Mouse (Mus musculus) forebrain, embryonic 11.5 days (tissue): ENCODE results near the gene Rbbp5. TPM values are rescaled to one million over a fixed set of nuclear protein-coding genes. Genes with fewer than 3 reads are reported as not detected.

Source experiments
- ATAC-seq: fragments of 200-750 bp; cut with Nextera tagmentation; replicated peaks from 2 replicates; pipeline ENCODE4 v1.8.0; 2017; ENCODE audit warnings: moderate TSS enrichment; ENCODE audit not compliant: low FRiP score
- DNase-seq: peaks from one replicate; pipeline ENCODE4 v3.0.0-alpha.2; 2017; ENCODE audit warnings: low spot score
- H3K27ac ChIP-seq: fragments of 300-500 bp; sonication (generic); 2 replicates; pipeline ENCODE4 v1.5.1; 2014; ENCODE audit warnings: low read depth, low read length
- H3K27me3 ChIP-seq: fragments of 300-500 bp; sonication (generic); 2 replicates; pipeline ENCODE4 v1.6.1; 2014; ENCODE audit warnings: mild to moderate bottlenecking, low read length, mixed read lengths; ENCODE audit not compliant: control insufficient read depth, insufficient read depth
- H3K36me3 ChIP-seq: fragments of 300-500 bp; sonication (generic); 2 replicates; pipeline ENCODE4 v1.6.1; 2014; ENCODE audit warnings: mild to moderate bottlenecking, low read length, moderate library complexity, mixed read lengths; ENCODE audit not compliant: control insufficient read depth, insufficient read depth
- H3K4me1 ChIP-seq: fragments of 300-500 bp; sonication (generic); replicated peaks from 2 replicates; pipeline ENCODE4 v1.6.1; 2014; ENCODE audit warnings: low read length, mixed read lengths; ENCODE audit not compliant: control insufficient read depth, insufficient read depth
- H3K4me2 ChIP-seq: fragments of 300-500 bp; sonication (generic); 2 replicates; pipeline ENCODE4 v1.6.1; 2014; ENCODE audit warnings: low read depth, mild to moderate bottlenecking, low read length, moderate library complexity, mixed read lengths; ENCODE audit not compliant: severe bottlenecking
- H3K4me3 ChIP-seq: fragments of 300-500 bp; sonication (generic); 2 replicates; pipeline ENCODE4 v1.5.1; 2014; ENCODE audit warnings: low read depth, low read length
- H3K9ac ChIP-seq: fragments of 300-500 bp; sonication (generic); 2 replicates; pipeline ENCODE4 v1.6.1; 2014; ENCODE audit warnings: low read length
- H3K9me3 ChIP-seq: fragments of 300-500 bp; sonication (generic); 2 replicates; pipeline ENCODE4 v1.6.1; 2016; ENCODE audit warnings: low read length, mixed read lengths; ENCODE audit not compliant: control insufficient read depth
- WGBS: fragments of 180-500 bp; shearing (Covaris S2); extraction: QIAGEN DNeasy Blood & Tissue Kit; methylation state at CpG from one replicate; pipeline ENCODE4 v1.1.7; 2014; 5-methylcytosine and 5-hydroxymethylcytosine counted together
- polyA plus RNA-seq: library from polyadenylated mRNA; unstranded; fragments of >200 nt; fragmentation: Nextera tagmentation; extraction: Ambion mirVana; gene quantifications from 2 replicates; pipeline ENCODE4 v1.2.1, GENCODE M21; 2014

Rbbp5 gene
- polyA plus RNA-seq, 1 experiment from 2014 or later: 67.3 TPM

DNA sequence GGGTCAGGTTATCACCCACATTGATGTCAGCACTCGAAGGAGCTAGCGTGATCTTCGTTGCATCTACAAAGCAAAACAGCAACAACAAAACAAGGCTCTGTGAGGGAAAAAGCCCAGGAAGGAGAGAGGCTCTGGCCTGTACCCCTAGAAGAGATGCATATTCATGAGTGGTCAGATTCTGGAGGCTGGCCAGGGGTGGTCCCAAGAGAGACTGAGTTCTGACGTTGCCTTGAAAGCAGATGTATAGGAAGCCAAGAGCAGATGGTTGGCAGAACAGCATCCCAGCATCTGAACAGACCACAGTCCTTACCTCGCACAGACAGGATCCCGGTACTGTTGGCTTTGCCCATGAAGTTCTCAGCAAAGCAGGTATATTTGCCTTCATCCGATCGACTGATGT lies 45.9 kb downstream of the Rbbp5 start:
- no peak overlapping the region for H3K27ac ChIP-seq
- no peaks in the 10 kb centered on the region for H3K36me3 ChIP-seq
- H3K4me2 ChIP-seq: no peak overlapping the region
- no peak overlapping the region for H3K9ac ChIP-seq
- H3K4me3 ChIP-seq: no peak overlapping the region
- WGBS: 90% methylated on average over 8 of the region's 8 CpGs
- H3K9me3 ChIP-seq: no peaks in the 10 kb centered on the region
- no peaks in the 10 kb centered on the region for H3K27me3 ChIP-seq
- DNase-seq (no peak), ATAC-seq (no peak)
- H3K4me1 ChIP-seq: 0 out of 2 replicates have a peak, but pooled peaks cover 4% of the 10 kb centered on the region

DNA sequence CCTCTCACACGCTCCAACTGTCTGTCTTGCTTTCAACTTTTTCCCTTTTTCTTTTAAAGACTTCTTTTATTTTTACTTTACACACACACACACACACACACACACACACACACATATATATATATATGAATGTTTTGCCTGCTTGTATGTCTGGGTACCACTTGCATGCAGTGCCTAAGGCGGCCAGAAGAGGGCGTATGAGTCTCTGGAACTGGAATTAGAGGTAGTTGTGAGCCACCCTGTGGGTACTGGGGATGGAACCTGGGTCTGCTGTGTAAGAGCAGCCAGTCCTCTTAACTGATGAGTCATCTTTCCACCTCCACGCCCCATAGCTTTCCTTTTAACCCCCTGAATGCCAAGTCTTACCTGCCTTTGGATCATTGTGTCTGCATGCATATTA lies 46.8 kb downstream of the Rbbp5 start:
- no peaks in the 10 kb centered on the region for H3K27me3 ChIP-seq
- no peaks in the 10 kb centered on the region for H3K36me3 ChIP-seq
- DNase-seq: peak; percentile 65
- no peaks in the 10 kb centered on the region for H3K9me3 ChIP-seq
- WGBS: 31% methylated on average over 4 of the region's 4 CpGs
- no peak overlapping the region for H3K4me3 ChIP-seq
- 0 out of 2 replicates have a peak, but pooled peaks cover 4% of the 10 kb centered on the region for H3K4me1 ChIP-seq
- no peak overlapping the region for H3K27ac ChIP-seq
- ATAC-seq: no peak
- H3K9ac ChIP-seq: no peak overlapping the region
- no peak overlapping the region for H3K4me2 ChIP-seq

DNA sequence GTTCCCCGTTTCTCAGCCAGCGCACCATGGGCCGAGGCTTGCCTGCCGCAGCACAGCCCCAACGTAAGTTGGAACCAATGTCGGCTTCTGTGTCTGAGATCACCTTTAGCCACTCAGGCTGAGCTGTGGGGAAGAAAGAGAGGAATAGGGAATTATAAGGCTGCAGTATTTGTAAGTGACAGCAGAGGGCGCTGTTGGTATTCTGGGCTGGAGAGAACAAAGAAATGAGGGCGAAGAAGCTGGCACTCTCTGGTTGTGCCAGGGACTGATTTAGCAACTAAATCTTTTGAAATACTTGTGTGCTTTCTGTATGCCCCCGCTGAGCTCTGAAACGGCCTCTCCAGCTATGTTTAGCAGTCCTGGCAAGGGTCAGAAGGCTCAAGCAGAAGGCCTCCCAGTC lies 48.7 kb downstream of the Rbbp5 start:
- Histone ChIP-seq H3K27me3 (no peaks in the 10 kb centered on the region), H3K9me3 (no peaks in the 10 kb centered on the region), H3K4me3 (no peak overlapping the region), H3K9ac (peak overlapping the region; percentile 51), H3K4me1 (peaks cover 12% of the 10 kb centered on the region), H3K4me2 (no peak overlapping the region), H3K27ac (peak overlapping the region; percentile 53; the same call in 1 of the 2 replicates), H3K36me3 (no peaks in the 10 kb centered on the region)
- ATAC-seq (peak; percentile 29; the same call in 1 of the 2 replicates), DNase-seq (peak; percentile 86)
- WGBS: 2% methylated on average over 10 of the region's 10 CpGs

DNA sequence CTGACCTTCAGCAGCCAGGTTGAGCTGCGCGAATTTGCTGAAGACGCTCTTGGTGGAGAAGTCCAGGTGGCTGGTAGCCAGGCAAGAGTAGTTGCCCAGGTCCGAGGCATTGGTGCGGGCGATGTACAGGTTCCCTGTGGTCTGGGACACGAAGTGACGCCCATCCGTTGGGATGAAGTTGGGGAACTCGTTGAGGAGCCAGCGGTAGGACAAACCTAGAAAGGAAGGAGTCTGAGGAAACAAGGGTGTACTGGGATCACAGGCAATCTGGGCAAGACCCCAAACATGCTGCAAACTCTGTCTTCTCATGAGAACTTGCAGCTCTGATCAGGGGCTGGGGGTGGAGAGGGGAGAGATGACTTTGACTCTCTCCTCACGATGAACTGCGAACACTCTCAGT lies 50.9 kb downstream of the Rbbp5 start:
- Histone ChIP-seq H3K27ac (no peak overlapping the region), H3K36me3 (no peaks in the 10 kb centered on the region), H3K4me1 (peaks cover 16% of the 10 kb centered on the region), H3K9me3 (no peaks in the 10 kb centered on the region), H3K9ac (no peak overlapping the region), H3K4me3 (no peak overlapping the region), H3K27me3 (no peaks in the 10 kb centered on the region), H3K4me2 (no peak overlapping the region)
- WGBS: 94% methylated on average over 13 of the region's 13 CpGs
- ATAC-seq: no peak
- no peak for DNase-seq

DNA sequence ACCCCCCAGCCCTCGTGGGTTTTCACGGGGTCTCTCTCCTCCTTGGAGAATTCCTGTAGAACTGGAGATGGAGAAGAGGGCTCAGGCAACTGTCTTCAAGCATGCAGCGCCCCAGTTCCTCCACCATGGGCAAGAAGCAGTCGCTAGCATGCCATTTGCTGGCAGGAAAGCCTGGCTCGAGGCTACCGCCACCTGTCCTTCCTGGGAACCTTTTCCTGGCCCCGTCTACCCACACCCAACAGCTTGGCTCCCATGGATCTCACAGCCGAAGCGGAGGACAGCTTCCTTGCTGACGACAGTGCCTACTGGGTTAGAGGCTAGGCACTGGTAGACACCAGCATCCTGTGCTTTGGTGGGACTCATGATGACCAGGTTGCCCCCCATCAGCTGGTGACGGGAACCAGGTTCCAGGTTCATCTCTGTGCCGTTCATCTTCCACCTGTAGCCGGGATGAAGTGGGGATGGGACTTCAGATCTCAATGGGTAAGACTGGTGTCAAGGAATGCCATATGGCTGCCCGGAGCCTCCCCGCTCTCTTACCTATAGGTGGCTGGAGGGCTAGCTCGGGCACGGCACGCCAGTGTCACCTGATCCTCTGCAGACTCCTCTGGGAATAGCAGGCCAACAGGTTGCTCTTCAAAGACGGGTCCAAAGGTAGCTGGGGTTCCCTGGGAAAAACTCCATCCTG lies 51.6 kb downstream of the Rbbp5 start:
- peaks cover 16% of the 10 kb centered on the region for H3K4me1 ChIP-seq
- H3K4me2 ChIP-seq: no peak overlapping the region
- no peaks in the 10 kb centered on the region for H3K9me3 ChIP-seq
- ATAC-seq (no peak), DNase-seq (no peak)
- H3K36me3 ChIP-seq: no peaks in the 10 kb centered on the region
- 92% methylated on average over 19 of the region's 19 CpGs for WGBS
- no peaks in the 10 kb centered on the region for H3K27me3 ChIP-seq
- H3K4me3 ChIP-seq: no peak overlapping the region
- H3K27ac ChIP-seq: no peak overlapping the region
- H3K9ac ChIP-seq: no peak overlapping the region

DNA sequence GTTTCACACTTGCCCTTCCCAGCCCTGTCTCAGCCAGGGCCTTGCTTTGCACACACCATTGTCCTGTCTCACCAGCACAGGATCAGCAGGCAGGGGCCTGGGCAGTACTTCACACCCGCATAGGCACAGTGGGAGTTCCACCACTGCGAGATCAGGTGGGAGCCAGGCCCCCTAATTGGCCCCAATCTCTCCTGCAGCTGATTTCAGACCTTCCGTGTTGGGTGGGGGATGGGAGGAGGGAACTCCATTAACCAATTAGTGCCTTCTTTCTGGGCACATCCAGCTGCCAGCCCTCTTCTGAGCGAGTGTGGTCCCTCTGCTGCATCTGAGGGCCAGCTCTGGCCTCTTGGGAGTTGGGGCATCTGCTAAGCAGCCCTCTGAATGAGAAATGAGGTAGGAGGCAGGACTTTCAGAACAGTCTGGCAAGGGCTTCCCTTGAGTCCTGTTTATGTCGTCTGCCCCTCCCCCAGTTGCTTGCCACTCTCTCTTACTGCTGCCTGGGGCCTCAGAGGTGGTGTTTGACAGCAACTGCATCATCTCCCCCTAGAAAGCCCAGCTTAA lies 53.5 kb downstream of the Rbbp5 start:
- WGBS: 2% methylated on average over 5 of the region's 5 CpGs
- peak; percentile 83 for ATAC-seq
- Histone ChIP-seq H3K4me1 (peaks cover 16% of the 10 kb centered on the region), H3K9me3 (no peaks in the 10 kb centered on the region), H3K36me3 (no peaks in the 10 kb centered on the region), H3K4me3 (no peak overlapping the region), H3K9ac (peak overlapping the region; percentile 31), H3K27ac (peak overlapping the region; percentile 70), H3K4me2 (0 out of 2 replicates have a peak overlapping the region, but pooled peaks have one; percentile 13), H3K27me3 (no peaks in the 10 kb centered on the region)
- DNase-seq: peak; percentile 82

DNA sequence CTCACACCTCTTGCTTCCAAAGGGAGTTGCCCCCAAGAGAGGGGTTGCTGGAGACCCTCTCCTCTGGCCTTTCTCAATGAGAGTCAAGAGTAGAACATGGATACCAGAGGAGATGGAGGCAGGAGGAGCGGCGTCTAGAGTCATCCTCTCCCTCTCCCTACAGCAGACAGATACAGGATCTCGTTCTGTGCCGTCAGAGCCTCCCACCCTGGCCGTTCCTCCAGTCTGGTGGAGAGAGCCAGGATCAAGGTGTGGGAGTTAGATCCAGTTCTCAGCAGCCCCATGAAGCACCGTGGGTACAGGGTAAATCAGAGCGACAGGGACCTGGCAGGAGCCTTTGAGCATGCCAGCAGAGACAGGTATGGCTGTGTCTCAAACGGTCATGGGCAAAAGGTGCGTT lies 55.4 kb downstream of the Rbbp5 start:
- DNase-seq (no peak), ATAC-seq (no peak)
- Histone ChIP-seq H3K4me1 (peaks cover 12% of the 10 kb centered on the region), H3K36me3 (no peaks in the 10 kb centered on the region), H3K27me3 (no peaks in the 10 kb centered on the region), H3K9ac (no peak overlapping the region), H3K27ac (no peak overlapping the region), H3K4me3 (no peak overlapping the region), H3K9me3 (no peaks in the 10 kb centered on the region), H3K4me2 (no peak overlapping the region)
- 68% methylated on average over 9 of the region's 9 CpGs for WGBS

DNA sequence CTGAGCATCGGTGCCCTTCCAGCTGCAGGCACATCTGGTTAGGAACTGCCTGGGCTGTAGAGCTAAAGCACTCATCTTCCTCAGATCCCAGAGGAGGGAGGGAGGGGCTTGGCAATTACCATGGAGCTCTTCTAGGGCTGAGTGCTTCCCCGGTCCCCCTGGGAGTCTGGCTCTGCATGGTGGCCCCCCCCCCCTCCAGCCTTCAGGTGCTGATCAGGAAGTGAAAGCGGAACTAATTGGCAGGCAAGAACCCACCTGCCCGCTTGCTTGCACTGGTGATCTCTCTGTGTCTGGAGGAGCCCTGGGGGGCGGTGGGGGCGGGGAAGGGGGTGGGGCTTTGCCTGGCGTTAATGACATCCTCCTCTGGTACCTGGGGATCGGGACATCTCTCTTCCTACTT lies 56.7 kb downstream of the Rbbp5 start:
- ATAC-seq: no peak
- Histone ChIP-seq H3K4me3 (no peak overlapping the region), H3K36me3 (no peaks in the 10 kb centered on the region), H3K4me2 (no peak overlapping the region), H3K27ac (no peak overlapping the region), H3K9me3 (no peaks in the 10 kb centered on the region), H3K4me1 (peaks cover 12% of the 10 kb centered on the region), H3K27me3 (no peaks in the 10 kb centered on the region), H3K9ac (no peak overlapping the region)
- 3% methylated on average over 8 of the region's 8 CpGs for WGBS
- no peak for DNase-seq

DNA sequence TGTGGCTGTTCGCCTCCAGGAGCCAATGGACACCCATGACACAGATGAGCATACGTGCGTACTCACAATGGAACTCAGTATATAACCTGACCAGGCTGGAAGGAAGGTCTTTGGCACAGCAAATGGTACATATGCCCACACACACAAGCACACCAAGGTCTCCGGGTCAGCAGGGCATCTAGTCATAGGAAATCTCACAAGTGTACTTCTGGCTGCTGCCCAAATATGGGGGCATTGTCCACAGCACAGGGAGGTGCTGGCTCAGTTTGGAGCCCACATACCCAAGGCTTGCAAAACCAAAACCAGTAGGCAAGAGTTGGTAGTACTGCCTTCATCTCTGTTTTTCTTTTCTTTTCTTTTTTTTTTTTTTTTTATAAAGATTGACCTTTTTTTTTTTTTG lies 58.4 kb downstream of the Rbbp5 start:
- H3K9me3 ChIP-seq: no peaks in the 10 kb centered on the region
- no peak overlapping the region for H3K4me2 ChIP-seq
- WGBS: 88% methylated on average over 4 of the region's 4 CpGs
- no peaks in the 10 kb centered on the region; the same call in 1 of the 2 replicates for H3K27me3 ChIP-seq
- no peak overlapping the region for H3K4me3 ChIP-seq
- H3K27ac ChIP-seq: no peak overlapping the region
- peaks cover 7% of the 10 kb centered on the region for H3K4me1 ChIP-seq
- DNase-seq: no peak
- no peaks in the 10 kb centered on the region for H3K36me3 ChIP-seq
- no peak overlapping the region for H3K9ac ChIP-seq
- ATAC-seq: no peak
